Mouse (Mus musculus) thymus, postnatal 4 days (tissue): ENCODE results near the gene Ttc37.

Experiments
- DNase-seq: peaks from one replicate; pipeline ENCODE4 v3.0.0; 2021

Ttc37 gene

DNA sequence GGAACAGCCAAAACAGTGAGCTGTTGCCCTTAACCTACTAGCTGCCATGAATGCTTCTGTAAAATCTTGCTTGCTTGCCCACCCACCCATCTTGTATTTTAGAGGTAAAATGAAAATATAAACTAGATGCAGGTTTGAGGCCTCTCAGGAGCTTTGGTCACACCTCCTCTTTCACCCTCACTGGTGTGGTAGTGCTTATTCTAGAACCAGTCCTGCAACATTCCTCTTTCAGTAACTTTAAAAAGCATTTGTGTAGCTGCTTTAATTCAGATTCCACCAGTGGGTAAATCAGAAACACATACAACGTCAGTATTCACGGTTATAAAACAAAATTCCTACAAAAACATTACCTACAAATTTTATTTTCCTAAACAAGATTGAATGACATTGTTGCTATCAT lies 62.1 kb downstream of the Ttc37 start:
- no peak for DNase-seq

GRCm38 (mm10) chr13:76174297-76174696 lies 75.8 kb downstream of the Ttc37 start:
- DNase-seq: no peak

DNA sequence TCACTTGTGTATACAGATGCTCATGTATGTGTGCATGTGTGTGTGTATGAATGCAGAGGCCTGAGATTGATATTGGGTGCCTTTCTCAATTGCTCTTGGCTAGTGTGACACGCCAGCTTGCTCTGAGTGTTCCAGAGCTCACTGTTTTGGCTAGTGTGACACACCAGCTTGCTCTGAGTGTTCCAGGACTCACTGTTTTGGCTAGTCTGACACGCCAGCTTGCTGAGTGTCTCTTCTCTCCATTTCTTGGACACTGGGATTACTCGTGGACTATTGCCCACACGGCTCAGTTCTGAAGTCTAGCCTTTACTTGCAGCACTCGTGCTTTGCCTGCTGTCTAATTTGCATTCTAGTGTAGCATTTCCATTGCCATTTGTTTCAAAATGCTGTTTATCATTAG lies 80.2 kb downstream of the Ttc37 start:
- DNase-seq: no peak

- no peak for DNase-seq
Measured at GRCm38 (mm10) chr13:76187651-76188050, 89.1 kb downstream of the Ttc37 start.

DNA sequence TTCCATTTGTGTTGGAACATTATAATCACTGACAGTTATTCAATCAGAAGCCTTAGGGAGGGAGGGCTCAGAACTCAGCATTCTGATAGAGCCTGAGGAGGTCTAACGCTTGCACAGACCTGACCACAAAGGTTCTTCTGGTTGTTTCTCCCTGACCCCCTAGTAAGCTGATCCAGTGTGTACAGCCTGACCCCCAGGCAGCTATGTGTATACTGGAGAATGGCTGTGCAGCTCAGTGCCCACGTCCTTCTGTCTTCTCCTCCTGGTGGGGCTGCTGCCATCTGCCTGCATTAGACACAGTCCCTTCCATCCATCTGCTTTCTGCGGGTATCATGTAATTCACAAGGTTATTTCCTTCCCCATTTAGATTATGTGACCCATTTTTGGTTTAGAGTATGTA lies 90.7 kb downstream of the Ttc37 start:
- no peak for DNase-seq

DNA sequence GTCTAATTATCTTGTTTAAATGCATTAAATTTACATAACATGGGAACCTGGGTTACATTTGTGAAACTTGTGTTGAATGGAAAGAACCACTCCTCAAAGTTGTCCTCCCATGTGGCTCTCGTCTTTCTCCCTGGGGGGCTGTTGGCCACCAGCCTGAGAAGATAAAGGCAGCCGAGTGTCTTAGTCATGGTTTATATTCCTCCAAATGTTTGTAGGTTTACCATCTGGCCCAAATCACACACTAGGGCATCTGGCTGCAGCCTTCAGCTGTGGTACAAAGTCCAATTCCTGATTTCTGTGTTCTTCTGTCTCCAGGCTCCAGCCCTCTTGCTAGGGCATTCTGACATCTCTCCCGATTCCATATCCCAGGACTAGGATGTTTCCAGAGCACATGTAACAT lies 91.7 kb downstream of the Ttc37 start:
- DNase-seq: no peak

DNA sequence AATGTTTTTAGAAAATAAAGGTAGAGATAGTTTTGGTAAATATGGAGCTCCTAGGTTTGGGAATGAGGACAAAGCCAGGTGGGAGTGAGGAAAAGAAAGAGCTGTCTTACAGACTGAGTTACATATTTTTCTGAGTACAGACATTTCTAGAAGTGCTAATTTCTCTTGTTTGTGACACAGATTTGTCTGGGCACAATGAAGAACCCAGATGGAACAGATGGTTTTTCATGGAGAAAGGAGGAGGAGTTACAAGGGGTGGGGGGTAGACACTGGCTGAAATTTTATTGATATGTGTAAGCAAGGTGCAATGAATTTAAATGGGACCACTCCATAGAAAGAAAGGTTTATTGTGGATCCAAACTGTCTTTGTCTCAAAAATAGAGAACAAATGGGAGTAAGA lies 96.4 kb downstream of the Ttc37 start:
- no peak for DNase-seq

DNA sequence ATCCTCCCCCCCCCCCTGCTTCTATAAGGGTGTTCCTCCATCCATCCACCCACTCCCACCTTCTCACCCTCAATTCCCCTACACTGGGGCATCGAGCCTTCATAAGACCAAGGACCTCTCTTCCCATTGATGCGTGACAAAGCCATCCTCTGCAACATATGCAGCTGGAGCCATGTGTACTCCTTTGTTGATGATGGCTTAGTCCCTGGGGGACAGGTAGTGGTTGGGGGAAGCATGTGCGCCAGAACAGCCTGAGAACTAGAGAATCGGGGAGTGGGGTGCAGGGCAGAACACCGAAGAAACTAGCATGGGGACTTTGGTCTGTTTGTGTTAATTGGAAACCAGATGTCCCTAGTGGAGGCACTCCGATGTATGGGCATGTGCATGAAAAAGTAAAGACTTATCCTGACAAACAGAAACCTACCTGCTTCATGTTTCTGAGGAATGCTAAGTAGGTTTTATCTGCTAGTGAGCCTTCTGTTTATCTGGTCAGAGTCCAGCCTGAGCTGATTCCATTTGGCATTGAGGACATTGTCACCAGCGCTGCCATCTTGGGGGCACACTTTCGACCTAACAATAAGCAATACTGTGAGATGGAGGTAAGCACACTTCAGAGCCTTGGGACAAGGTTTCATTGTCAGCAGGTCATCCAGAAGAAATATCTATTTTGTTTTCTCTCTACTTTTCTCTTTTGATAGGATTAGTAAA lies 97.1 kb downstream of the Ttc37 start:
- no peak for DNase-seq

GRCm38 (mm10) chr13:76197297-76197848 lies 98.8 kb downstream of the Ttc37 start:
- no peak for DNase-seq

GRCm38 (mm10) chr13:76199943-76200342 lies 101.4 kb downstream of the Ttc37 start:
- no peak for DNase-seq

DNA sequence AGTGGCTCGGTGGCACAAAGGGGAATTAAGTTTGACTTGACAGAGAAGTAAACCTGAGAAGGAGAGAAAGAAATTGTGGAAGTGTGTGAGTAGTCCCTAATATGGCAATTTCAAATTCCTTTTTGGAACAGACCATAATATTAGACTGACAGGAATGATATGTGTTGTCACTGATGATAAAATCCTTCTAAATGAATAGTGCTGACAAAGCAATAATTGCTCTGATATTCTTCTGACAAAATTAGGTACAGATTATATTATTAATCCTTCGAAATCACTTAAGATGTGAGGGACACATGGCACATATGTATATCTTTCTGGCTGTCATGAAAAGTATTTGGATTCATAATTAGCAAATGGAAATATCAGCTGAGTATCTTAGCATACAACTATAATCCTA lies 116.4 kb downstream of the Ttc37 start:
- no peak for DNase-seq

- no peak for DNase-seq
Measured at GRCm38 (mm10) chr13:76215397-76215796, 116.9 kb downstream of the Ttc37 start.
